Mouse (Mus musculus): ENCODE data around the gene Zbtb16.
A peak's percentile ranks its signal among the peaks of the same experiment; 100 is the strongest.

The Zbtb16 gene

GRCm38 (mm10) chr9:48835631-48836565 lies at the start of gene Zbtb16:
Zbtb16 (minus strand) TSS chr9:48836222.
- peak; percentile 83 for DNase-seq (ENCODE audit: low read depth, low spot score)

GRCm38 (mm10) chr9:48872896-48873295 lies 36.9 kb upstream of the Zbtb16 start:
- DNase-seq (ENCODE audit: low read depth, low spot score): no peak

- no peak for DNase-seq (ENCODE audit: low read depth, low spot score)
Observed at GRCm38 (mm10) chr9:48866523-48867121, 30.6 kb upstream of the Zbtb16 start.

- no peak for DNase-seq (ENCODE audit: low read depth, low spot score)
Observed at GRCm38 (mm10) chr9:48865235-48865634, 29.2 kb upstream of the Zbtb16 start.

- no peak for DNase-seq (ENCODE audit: low read depth, low spot score)
Observed at GRCm38 (mm10) chr9:48861481-48861880, 25.5 kb upstream of the Zbtb16 start.

GRCm38 (mm10) chr9:48860526-48860845 lies 24.5 kb upstream of the Zbtb16 start:
- peak; percentile 88 for DNase-seq (ENCODE audit: low read depth, low spot score)

GRCm38 (mm10) chr9:48859828-48860525 lies 24.0 kb upstream of the Zbtb16 start:
- DNase-seq (ENCODE audit: low read depth, low spot score): no peak

- no peak for DNase-seq (ENCODE audit: low read depth, low spot score)
Observed at GRCm38 (mm10) chr9:48857944-48858343, 21.9 kb upstream of the Zbtb16 start.

GRCm38 (mm10) chr9:48856240-48856639 lies 20.2 kb upstream of the Zbtb16 start:
- peak; percentile 71 for DNase-seq (ENCODE audit: low read depth, low spot score)

GRCm38 (mm10) chr9:48849531-48849930 lies 13.5 kb upstream of the Zbtb16 start:
- DNase-seq (ENCODE audit: low read depth, low spot score): no peak

GRCm38 (mm10) chr9:48839568-48839967 lies 3.5 kb upstream of the Zbtb16 start:
- DNase-seq (ENCODE audit: low read depth, low spot score): peak; percentile 78

GRCm38 (mm10) chr9:48838346-48838745 lies 2.3 kb upstream of the Zbtb16 start:
- no peak for DNase-seq (ENCODE audit: low read depth, low spot score)

GRCm38 (mm10) chr9:48837181-48837580 lies 1.2 kb upstream of the Zbtb16 start:
- no peak for DNase-seq (ENCODE audit: low read depth, low spot score)

- no peak for DNase-seq (ENCODE audit: low read depth, low spot score)
Observed at GRCm38 (mm10) chr9:48836566-48836930, 526 bp upstream of the Zbtb16 start.

- peak; percentile 28 for DNase-seq (ENCODE audit: low read depth, low spot score)
Observed at GRCm38 (mm10) chr9:48834541-48835411, 1.2 kb downstream of the Zbtb16 start.

GRCm38 (mm10) chr9:48834006-48834405 lies 2.0 kb downstream of the Zbtb16 start:
- no peak for DNase-seq (ENCODE audit: low read depth, low spot score)

GRCm38 (mm10) chr9:48833493-48833892 lies 2.5 kb downstream of the Zbtb16 start:
- no peak for DNase-seq (ENCODE audit: low read depth, low spot score)

GRCm38 (mm10) chr9:48832473-48833100 lies 3.4 kb downstream of the Zbtb16 start:
- DNase-seq (ENCODE audit: low read depth, low spot score): no peak

GRCm38 (mm10) chr9:48831560-48832460 lies 4.2 kb downstream of the Zbtb16 start:
- DNase-seq (ENCODE audit: low read depth, low spot score): no peak

GRCm38 (mm10) chr9:48828839-48829238 lies 7.2 kb downstream of the Zbtb16 start:
- DNase-seq (ENCODE audit: low read depth, low spot score): no peak

Measured in ES-CJ7 (cell line).